Mouse (Mus musculus) heart, embryonic 12.5 days (tissue): ENCODE data around the gene Ckap5. TPM values are rescaled to one million over a fixed set of nuclear protein-coding genes. Genes with fewer than 3 reads are reported as not detected.
"Not testable (repeated sequence)": the region's sequence is repeated elsewhere in the genome, so short reads cannot be mapped to it uniquely, and the experiment has no call there.

Source experiments
- ATAC-seq: fragments of 200-750 bp; cut with Nextera tagmentation; 2 replicates; pipeline ENCODE4 v1.8.0; 2017; ENCODE audit warnings: moderate TSS enrichment, moderate library complexity; ENCODE audit not compliant: insufficient number of reproducible peaks, low FRiP score
- H3K27ac ChIP-seq: fragments of 300-500 bp; sonication (generic); 2 replicates; pipeline ENCODE4 v1.5.1; 2016; ENCODE audit warnings: mild to moderate bottlenecking, moderate library complexity; ENCODE audit not compliant: poor library complexity, severe bottlenecking
- H3K27me3 ChIP-seq: fragments of 300-500 bp; sonication (generic); replicated peaks from 2 replicates; pipeline ENCODE4 v1.6.1; 2016; ENCODE audit warnings: mild to moderate bottlenecking, moderate library complexity
- H3K36me3 ChIP-seq: fragments of 300-500 bp; sonication (generic); 2 replicates; pipeline ENCODE4 v1.6.1; 2016; ENCODE audit warnings: mild to moderate bottlenecking, moderate library complexity
- H3K4me1 ChIP-seq: fragments of 300-500 bp; sonication (generic); replicated peaks from 2 replicates; pipeline ENCODE4 v1.6.1; 2016; ENCODE audit warnings: mild to moderate bottlenecking
- H3K4me2 ChIP-seq: fragments of 300-500 bp; sonication (generic); 2 replicates; pipeline ENCODE4 v1.6.1; 2016; ENCODE audit warnings: mild to moderate bottlenecking, moderate library complexity
- H3K4me3 ChIP-seq: fragments of 300-500 bp; sonication (generic); 2 replicates; pipeline ENCODE4 v1.5.1; 2016; ENCODE audit warnings: mild to moderate bottlenecking
- H3K9ac ChIP-seq: fragments of 300-500 bp; sonication (generic); 2 replicates; pipeline ENCODE4 v1.6.1; 2016; ENCODE audit warnings: mild to moderate bottlenecking, moderate library complexity
- H3K9me3 ChIP-seq: fragments of 300-500 bp; sonication (generic); replicated peaks from 2 replicates; pipeline ENCODE4 v1.6.1; 2016; ENCODE audit warnings: mild to moderate bottlenecking, moderate library complexity
- WGBS: fragments of 180-500 bp; shearing (Covaris S2); methylation state at CpG from one replicate; pipeline ENCODE4 v1.1.7; 2016; 5-methylcytosine and 5-hydroxymethylcytosine counted together
- polyA plus RNA-seq: library from polyadenylated mRNA; unstranded; fragments of >200 nt; fragmentation: Nextera tagmentation; extraction: Ambion mirVana; gene quantifications from 2 replicates; pipeline ENCODE4 v1.2.1, GENCODE M21; 2016

Gene Ckap5
- 77.1 and 87.8 TPM in 2 replicates for polyA plus RNA-seq

DNA sequence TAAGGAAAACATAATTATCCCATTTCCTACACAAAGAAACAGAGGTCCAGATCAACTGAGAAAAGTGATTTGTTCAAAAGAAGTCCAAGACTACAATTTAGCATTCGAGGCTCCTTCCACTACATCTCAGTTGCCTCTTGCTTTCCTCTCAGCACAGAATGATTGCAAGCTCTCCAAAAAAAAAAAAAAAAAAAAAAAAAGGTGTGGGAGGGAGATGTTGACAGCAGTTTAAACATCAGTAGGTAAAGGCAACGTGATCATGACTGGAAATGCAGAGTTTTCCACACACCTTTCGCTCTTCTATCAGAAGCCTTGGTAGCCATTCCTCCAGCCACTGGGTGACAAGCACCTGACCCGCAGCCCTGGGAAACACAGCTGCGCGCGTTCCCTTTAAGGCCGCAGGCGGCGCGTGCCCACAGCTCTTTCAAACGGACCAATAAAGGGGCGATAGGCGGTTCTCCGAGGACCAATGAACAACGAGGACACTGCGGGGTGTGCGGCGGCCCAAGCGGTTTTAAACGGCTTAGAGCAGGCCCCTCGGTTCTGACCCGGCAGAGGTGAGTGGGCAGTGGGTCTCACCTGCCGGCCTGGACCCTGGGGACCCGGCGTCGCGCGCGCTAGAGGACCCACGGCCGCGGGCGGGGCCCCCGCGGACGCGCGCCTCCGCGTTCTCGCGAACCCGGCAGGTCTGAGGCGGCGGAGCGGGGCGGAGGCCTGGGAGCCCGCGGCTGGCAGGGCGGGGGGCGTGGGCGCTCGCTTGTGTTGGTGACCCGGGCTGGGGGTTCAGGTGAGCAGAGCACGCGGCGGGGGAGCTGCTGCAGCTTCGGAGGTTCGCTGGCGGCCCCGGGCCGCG is at the start of gene Ckap5:
TSS of gene Ckap5 (plus strand) at position 469 of the 853 bp plus-strand sequence.
- no peaks in the 10 kb centered on the region for H3K27me3 ChIP-seq
- peak; percentile 98 for ATAC-seq
- H3K9ac ChIP-seq = peak within 1 kb of the TSS; percentile 95
- H3K27ac ChIP-seq = peak within 1 kb of the TSS; percentile 74
- peaks cover 7% of the 10 kb centered on the region for H3K4me1 ChIP-seq
- H3K36me3 ChIP-seq = peaks cover 18% of the 10 kb centered on the region
- peak within 1 kb of the TSS; percentile 84 for H3K4me2 ChIP-seq
- WGBS = 1% methylated on average over 64 of the region's 64 CpGs
- peak within 1 kb of the TSS; percentile 99 for H3K4me3 ChIP-seq
- H3K9me3 ChIP-seq = peaks cover 3% of the 10 kb centered on the region; the same call in 1 of the 2 replicates

DNA sequence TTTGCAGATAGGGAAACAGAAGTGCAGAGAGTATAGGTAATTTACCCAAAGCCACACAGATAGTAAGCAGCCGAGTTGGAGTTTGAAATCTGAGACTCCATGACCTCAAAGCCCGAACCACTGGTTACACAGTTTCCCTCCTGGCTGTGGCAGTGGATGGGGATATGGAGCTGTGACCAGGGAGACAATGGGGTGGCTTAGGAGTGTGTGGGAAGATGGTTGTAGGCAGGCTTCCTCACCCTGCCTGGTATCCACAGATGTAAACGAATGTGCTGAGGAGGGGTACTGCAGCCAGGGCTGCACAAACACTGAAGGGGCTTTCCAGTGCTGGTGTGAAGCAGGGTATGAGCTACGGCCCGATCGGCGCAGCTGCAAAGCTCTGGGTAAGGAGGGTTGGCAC is 49.7 kb upstream of the Ckap5 start:
- Histone ChIP-seq H3K4me3 (no peak overlapping the region), H3K27ac (no peak overlapping the region), H3K4me2 (no peak overlapping the region), H3K9me3 (no peaks in the 10 kb centered on the region), H3K36me3 (peaks cover 79% of the 10 kb centered on the region), H3K27me3 (no peaks in the 10 kb centered on the region), H3K4me1 (peaks cover 8% of the 10 kb centered on the region), H3K9ac (no peak overlapping the region)
- 76% methylated on average over 7 of the region's 7 CpGs for WGBS
- ATAC-seq = no peak

- H3K36me3 ChIP-seq = peaks cover 72% of the 10 kb centered on the region
Observed at GRCm38 (mm10) chr2:91480399-91480801, 46.2 kb upstream of the Ckap5 start.

GRCm38 (mm10) chr2:91480805-91481514 is 45.6 kb upstream of the Ckap5 start:
- peaks cover 7% of the 10 kb centered on the region for H3K4me1 ChIP-seq
- no peak overlapping the region for H3K4me2 ChIP-seq
- no peak overlapping the region for H3K27ac ChIP-seq
- no peaks in the 10 kb centered on the region for H3K27me3 ChIP-seq
- no peak overlapping the region for H3K4me3 ChIP-seq
- H3K9me3 ChIP-seq = no peaks in the 10 kb centered on the region
- peaks cover 72% of the 10 kb centered on the region for H3K36me3 ChIP-seq
- H3K9ac ChIP-seq = no peak overlapping the region
- 63% methylated on average over 6 of the region's 6 CpGs for WGBS
- 0 out of 2 replicates have a peak, but pooled peaks have one; percentile 43 for ATAC-seq

More at GRCm38 (mm10) chr2:91480399-91480801, 46.2 kb upstream of the Ckap5 start:
- H3K4me2 ChIP-seq = no peak overlapping the region
- H3K27ac ChIP-seq = no peak overlapping the region
- no peak overlapping the region for H3K4me3 ChIP-seq
- 91% methylated on average over 9 of the region's 9 CpGs for WGBS
- no peak for ATAC-seq
- H3K9ac ChIP-seq = no peak overlapping the region
- H3K9me3 ChIP-seq = no peaks in the 10 kb centered on the region
- peaks cover 8% of the 10 kb centered on the region for H3K4me1 ChIP-seq
- no peaks in the 10 kb centered on the region for H3K27me3 ChIP-seq

DNA sequence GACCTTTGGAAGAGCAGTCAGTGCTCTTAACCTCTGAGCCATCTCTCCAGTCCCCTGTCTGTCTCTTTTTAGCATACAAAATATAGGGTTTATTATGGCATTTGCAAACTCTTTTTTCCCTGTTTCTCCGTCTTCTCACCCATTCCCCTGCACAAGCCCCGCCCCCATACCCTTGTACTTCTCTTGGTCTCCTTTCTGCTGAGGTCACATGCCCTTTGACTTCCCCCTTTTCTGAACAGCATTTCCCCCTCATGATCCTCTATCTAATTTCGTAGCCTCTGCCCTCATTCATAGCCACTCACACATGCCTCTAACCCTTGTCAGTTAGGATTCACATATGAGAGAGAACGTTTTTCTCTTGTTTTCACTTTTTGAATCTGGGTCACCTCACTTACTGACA is 41.9 kb upstream of the Ckap5 start:
- no peak overlapping the region for H3K9ac ChIP-seq
- H3K9me3 ChIP-seq = no peaks in the 10 kb centered on the region
- no peaks in the 10 kb centered on the region for H3K27me3 ChIP-seq
- 76% methylated on average over 4 of the region's 4 CpGs for WGBS
- H3K4me3 ChIP-seq = no peak overlapping the region
- H3K36me3 ChIP-seq = peaks cover 74% of the 10 kb centered on the region
- no peak overlapping the region for H3K4me2 ChIP-seq
- no peaks in the 10 kb centered on the region for H3K4me1 ChIP-seq
- H3K27ac ChIP-seq = no peak overlapping the region
- ATAC-seq = no peak

- H3K4me3 ChIP-seq = no peak overlapping the region
- peaks cover 76% of the 10 kb centered on the region for H3K36me3 ChIP-seq
- no peak for ATAC-seq
- no peak overlapping the region for H3K27ac ChIP-seq
- H3K9ac ChIP-seq = no peak overlapping the region
- no peak overlapping the region for H3K4me2 ChIP-seq
- no peaks in the 10 kb centered on the region for H3K27me3 ChIP-seq
- WGBS = 72% methylated on average over 6 of the region's 6 CpGs
- no peaks in the 10 kb centered on the region for H3K9me3 ChIP-seq
- H3K4me1 ChIP-seq = no peaks in the 10 kb centered on the region
Observed at GRCm38 (mm10) chr2:91485256-91485655, 41.3 kb upstream of the Ckap5 start.

- H3K27me3 ChIP-seq, H3K4me1 ChIP-seq, H3K4me2 ChIP-seq, ATAC-seq, H3K27ac ChIP-seq, H3K9ac ChIP-seq, H3K9me3 ChIP-seq, H3K4me3 ChIP-seq: not testable (repeated sequence)
- peaks cover 80% of the 10 kb centered on the region for H3K36me3 ChIP-seq
- 52% methylated on average over 3 of the region's 3 CpGs for WGBS
Observed at GRCm38 (mm10) chr2:91487295-91487694, 39.3 kb upstream of the Ckap5 start.

DNA sequence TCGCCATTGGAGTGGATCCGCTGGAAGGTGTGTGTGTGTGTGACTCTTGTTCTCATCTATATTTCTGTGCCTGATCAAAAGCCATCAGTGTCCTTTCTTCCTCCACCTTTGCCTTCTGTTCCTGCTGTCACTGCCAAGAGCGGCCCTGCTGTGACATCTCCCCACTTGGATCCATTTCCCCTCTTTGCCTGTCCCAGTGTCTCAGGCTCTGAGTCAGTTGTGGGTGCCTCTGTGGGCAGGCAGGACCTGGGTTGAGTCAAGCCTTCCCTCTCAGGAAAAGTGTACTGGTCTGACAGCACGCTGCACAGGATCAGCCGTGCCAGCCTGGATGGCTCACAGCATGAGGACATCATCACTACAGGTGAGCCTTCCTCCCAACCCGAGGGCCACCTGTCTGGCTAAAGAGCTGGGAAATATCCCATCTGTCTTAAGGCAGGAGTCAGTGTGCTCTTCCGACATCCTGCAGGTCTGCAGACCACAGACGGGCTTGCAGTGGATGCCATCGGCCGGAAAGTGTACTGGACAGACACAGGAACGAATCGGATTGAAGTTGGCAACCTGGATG is 34.4 kb upstream of the Ckap5 start:
- WGBS = 91% methylated on average over 12 of the region's 12 CpGs
- peaks cover 90% of the 10 kb centered on the region for H3K36me3 ChIP-seq

GRCm38 (mm10) chr2:91493981-91494380 is 32.6 kb upstream of the Ckap5 start:
- Histone ChIP-seq H3K4me2 (no peak overlapping the region), H3K27ac (no peak overlapping the region), H3K9me3 (no peaks in the 10 kb centered on the region), H3K4me1 (no peaks in the 10 kb centered on the region), H3K36me3 (peaks cover 94% of the 10 kb centered on the region), H3K4me3 (no peak overlapping the region), H3K27me3 (no peaks in the 10 kb centered on the region), H3K9ac (no peak overlapping the region)
- no peak for ATAC-seq
- WGBS = 92% methylated on average over 9 of the region's 9 CpGs

More for the DNA sequence above, 34.4 kb upstream of the Ckap5 start:
- Histone ChIP-seq H3K4me3 (no peak overlapping the region), H3K4me1 (no peaks in the 10 kb centered on the region), H3K9me3 (no peaks in the 10 kb centered on the region), H3K27ac (no peak overlapping the region), H3K9ac (no peak overlapping the region), H3K4me2 (no peak overlapping the region), H3K27me3 (no peaks in the 10 kb centered on the region)
- no peak for ATAC-seq

- whole genome bisulfite sequencing = 80% methylated on average over 8 of the region's 8 CpGs
- Histone ChIP-seq H3K4me2 (no peak overlapping the region), H3K9me3 (no peaks in the 10 kb centered on the region), H3K27ac (no peak overlapping the region), H3K9ac (no peak overlapping the region), H3K36me3 (peaks cover 79% of the 10 kb centered on the region), H3K4me1 (no peaks in the 10 kb centered on the region), H3K27me3 (no peaks in the 10 kb centered on the region), H3K4me3 (no peak overlapping the region)
- no peak for ATAC-seq
Observed at GRCm38 (mm10) chr2:91498093-91498719, 28.4 kb upstream of the Ckap5 start.

GRCm38 (mm10) chr2:91508076-91508475 is 18.5 kb upstream of the Ckap5 start:
- Histone ChIP-seq H3K4me1 (no peaks in the 10 kb centered on the region), H3K27me3 (no peaks in the 10 kb centered on the region), H3K36me3 (peaks cover 72% of the 10 kb centered on the region), H3K27ac (no peak overlapping the region), H3K9me3 (no peaks in the 10 kb centered on the region), H3K9ac (no peak overlapping the region), H3K4me2 (no peak overlapping the region), H3K4me3 (no peak overlapping the region)
- no peak for ATAC-seq
- WGBS = 81% methylated on average over 8 of the region's 8 CpGs
